Mouse (Mus musculus) lung, embryonic 14.5 days (tissue): ENCODE measurements at regions not wholly inside any gene's neighbourhood (a gene's known extent, or its start where the extent isn't known, plus 50 kb on each side); places are given as distances from the start of the nearest gene placed in this dataset.
"Not testable (repeated sequence)": the region's sequence is repeated elsewhere in the genome, so short reads cannot be mapped to it uniquely, and the experiment has no call there.

Experiments used
- ATAC-seq: fragments of 200-750 bp; cut with Nextera tagmentation; 2 replicates; pipeline ENCODE4 v1.8.0; 2017; ENCODE audit warnings: mild to moderate bottlenecking, moderate TSS enrichment, moderate library complexity; ENCODE audit not compliant: insufficient read depth
- DNase-seq: peaks from one replicate; pipeline ENCODE4 v3.0.0-alpha.2; 2015
- H3K27ac ChIP-seq: fragments of 300-500 bp; sonication (generic); 2 replicates; pipeline ENCODE4 v1.5.1; 2014; ENCODE audit warnings: low read depth, mild to moderate bottlenecking, moderate library complexity
- H3K27me3 ChIP-seq: fragments of 300-500 bp; sonication (generic); 2 replicates; pipeline ENCODE4 v1.6.1; 2014; ENCODE audit warnings: low read length, control low read depth; ENCODE audit not compliant: insufficient read depth
- H3K36me3 ChIP-seq: fragments of 300-500 bp; sonication (generic); 2 replicates; pipeline ENCODE4 v1.6.1; 2014; ENCODE audit warnings: control low read depth; ENCODE audit not compliant: insufficient read depth
- H3K4me1 ChIP-seq: fragments of 300-500 bp; sonication (generic); 2 replicates; pipeline ENCODE4 v1.6.1; 2014; ENCODE audit warnings: antibody characterized with exemption, control low read depth; ENCODE audit not compliant: insufficient read depth
- H3K4me2 ChIP-seq: fragments of 300-500 bp; sonication (generic); 2 replicates; pipeline ENCODE4 v1.6.1; 2014; ENCODE audit warnings: mild to moderate bottlenecking
- H3K4me3 ChIP-seq: fragments of 300-500 bp; sonication (generic); 2 replicates; pipeline ENCODE4 v1.5.1; 2014; ENCODE audit warnings: low read depth, low read length
- H3K9ac ChIP-seq: fragments of 300-500 bp; sonication (generic); 2 replicates; pipeline ENCODE4 v1.6.1; 2014
- H3K9me3 ChIP-seq: fragments of 300-500 bp; sonication (generic); 2 replicates; pipeline ENCODE4 v1.6.1; 2016; ENCODE audit warnings: low read depth, low read length, control low read depth
- CTCF ChIP-seq: IDR thresholded peaks from 2 replicates; pipeline ENCODE4 v1.5.1; 2016; ENCODE audit warnings: antibody characterized with exemption, low read depth
- WGBS: fragments of 180-500 bp; shearing (Covaris S2); extraction: QIAGEN DNeasy Blood & Tissue Kit; methylation state at CpG from one replicate; pipeline ENCODE4 v1.1.7; 2014; 5-methylcytosine and 5-hydroxymethylcytosine counted together

DNA sequence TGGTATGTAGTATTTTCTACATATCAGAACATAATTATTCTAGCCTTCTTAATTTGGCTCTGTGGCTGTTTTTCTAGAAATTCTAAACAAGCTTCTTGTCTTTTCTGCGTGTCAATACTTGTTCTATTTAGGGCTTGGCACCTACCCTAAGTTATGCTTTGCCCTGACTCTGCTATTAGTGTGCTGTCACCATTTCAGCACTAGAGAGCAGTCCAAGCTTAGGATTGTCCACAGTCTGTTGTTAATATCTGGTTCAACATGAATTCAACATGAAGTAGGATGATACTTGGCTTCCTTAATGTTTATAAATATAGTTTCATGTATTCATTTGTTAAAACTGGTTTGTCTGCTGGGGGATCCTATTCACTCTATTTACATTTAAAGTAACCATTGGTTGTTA lies 61.2 kb downstream of the Maged1 start:
- ATAC-seq (no peak), DNase-seq (peak; percentile 12)
- Histone ChIP-seq H3K27ac (no peak overlapping the region), H3K36me3 (no peaks in the 10 kb centered on the region), H3K4me3 (no peak overlapping the region), H3K9ac (no peak overlapping the region), H3K27me3 (no peaks in the 10 kb centered on the region), H3K4me1 (no peaks in the 10 kb centered on the region), H3K4me2 (no peak overlapping the region), H3K9me3 (no peaks in the 10 kb centered on the region)
- 68% methylated on average over 1 of the region's 1 CpGs for WGBS
- TF ChIP-seq CTCF, result no peak; the same call in 1 of the 2 replicates

DNA sequence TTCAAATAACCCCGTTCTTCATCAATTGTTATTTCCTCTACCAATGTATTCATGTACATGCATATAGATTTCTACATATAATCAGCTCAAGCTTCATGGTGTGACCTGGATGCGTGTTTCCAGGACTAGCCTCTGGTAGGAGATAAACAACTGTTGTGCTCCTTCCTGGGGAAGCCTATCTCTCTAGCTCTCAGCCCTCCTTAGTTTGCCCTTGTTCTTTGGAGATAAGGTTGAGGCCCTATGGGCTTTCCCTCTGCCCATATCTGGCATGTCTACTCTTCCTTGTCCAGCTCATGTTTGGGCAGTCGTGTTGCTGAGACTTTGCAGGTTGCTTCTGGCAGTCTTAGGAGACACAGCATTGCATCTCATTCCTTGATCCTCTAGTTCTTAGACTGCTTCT lies 74.3 kb downstream of the Maged1 start:
- WGBS, result no CpG with 5 or more reads among the region's 3 CpGs
- H3K27ac ChIP-seq, DNase-seq, ATAC-seq, H3K4me1 ChIP-seq, H3K4me2 ChIP-seq, H3K27me3 ChIP-seq, H3K36me3 ChIP-seq, H3K4me3 ChIP-seq, H3K9me3 ChIP-seq, H3K9ac ChIP-seq: not testable (repeated sequence)
